Mouse (Mus musculus) inflammation-experienced regulatory T-cells (primary cell): ENCODE results near the gene Olfr1418. TPM values are rescaled to one million over a fixed set of nuclear protein-coding genes. Genes with fewer than 3 reads are reported as not detected.

Experiments
- polyA plus RNA-seq, 2 experiments: library from polyadenylated mRNA; unstranded; fragments of 100-300 nt; shearing (Covaris generic); gene quantifications; one replicate each; pipeline ENCODE4 v1.2.1; 2017

Gene Olfr1418
- polyA plus RNA-seq, result under 1 TPM in 1 of 2 experiments, not detected in 1; 0.22 TPM

GRCm38 (mm10) chr19:11860966-11861365 is at the start of gene Olfr1418:
Gene Olfr1418 (minus strand): TSS chr19:11861066.

GRCm38 (mm10) chr19:11886265-11886664 is 25.4 kb upstream of the Olfr1418 start, which contains the start of gene Olfr1420:
Gene Olfr1420 (plus strand): TSS chr19:11886565.

GRCm38 (mm10) chr19:11875006-11875405 is 14.1 kb upstream of the Olfr1418 start, which contains the start of gene Olfr1419:
Gene Olfr1419 (minus strand): TSS chr19:11875106.

GRCm38 (mm10) chr19:11839119-11839518 is 21.7 kb downstream of the Olfr1418 start, which contains the start of gene Olfr1417:
Gene Olfr1417 (minus strand): TSS chr19:11839219.

GRCm38 (mm10) chr19:11819143-11819700 is 41.6 kb downstream of the Olfr1418 start, which contains the start of gene Stx3:
Gene Stx3 (minus strand): TSS chr19:11819403.

Other genes with a start within 250 kb of the Olfr1418 start
- under 1 TPM; 0.31 to 0.35 TPM for gene Ms4a2, start 237.3 kb downstream of the Olfr1418 start, polyA plus RNA-seq
- under 1 TPM in 1 of 2 experiments, not detected in 1; 0.77 TPM for gene Ms4a3, start 220.2 kb downstream of the Olfr1418 start, polyA plus RNA-seq
- not detected for gene Oosp2, start 200.5 kb downstream of the Olfr1418 start, polyA plus RNA-seq
- under 1 TPM in 1 of 2 experiments, not detected in 1; 0.55 TPM for gene Oosp1, start 169.9 kb downstream of the Olfr1418 start, polyA plus RNA-seq
- under 1 TPM; 0.41 to 0.78 TPM for gene Oosp3, start 164.0 kb downstream of the Olfr1418 start, polyA plus RNA-seq
- gene Gif, start 113.5 kb downstream of the Olfr1418 start, polyA plus RNA-seq, result under 1 TPM in 1 of 2 experiments, not detected in 1; 0.18 TPM
- gene Mrpl16, start 90.7 kb downstream of the Olfr1418 start, polyA plus RNA-seq, result 10 to 100 TPM; 38.2 to 43.8 TPM
- gene Stx3, start 41.7 kb downstream of the Olfr1418 start, polyA plus RNA-seq, result 1 to 10 TPM; 2.9 to 4.5 TPM
- gene Olfr1417, start 21.8 kb downstream of the Olfr1418 start, polyA plus RNA-seq, result under 1 TPM in 1 of 2 experiments, not detected in 1; 0.10 TPM
- gene Olfr1419, start 14.0 kb upstream of the Olfr1418 start, polyA plus RNA-seq, result not detected
- gene Olfr1420, start 25.5 kb upstream of the Olfr1418 start, polyA plus RNA-seq, result 1 to 10 TPM in 1 of 2 experiments, under 1 TPM in 1; 0.30 to 1.8 TPM
- gene Patl1, start 51.3 kb upstream of the Olfr1418 start, polyA plus RNA-seq, result 10 to 100 TPM; 21.5 to 22.6 TPM
- 10 to 100 TPM; 43.6 to 64.9 TPM for gene Osbp, start 104.9 kb upstream of the Olfr1418 start, polyA plus RNA-seq
- under 1 TPM in 1 of 2 experiments, not detected in 1; 0.16 TPM for gene Olfr1423, start 180.3 kb upstream of the Olfr1418 start, polyA plus RNA-seq
- gene Olfr1424, start 201.6 kb upstream of the Olfr1418 start, polyA plus RNA-seq, result under 1 TPM in 1 of 2 experiments, not detected in 1; 0.66 TPM
- gene Olfr1425, start 216.7 kb upstream of the Olfr1418 start, polyA plus RNA-seq, result under 1 TPM in 1 of 2 experiments, not detected in 1; 0.12 TPM
- gene Olfr1426, start 230.9 kb upstream of the Olfr1418 start, polyA plus RNA-seq, result under 1 TPM in 1 of 2 experiments, not detected in 1; 0.07 TPM
- gene Olfr1427, start 242.3 kb upstream of the Olfr1418 start, polyA plus RNA-seq, result not detected